Mouse (Mus musculus) kidney, embryonic 14.5 days (tissue): Measurements from ENCODE around the gene Tssc4. TPM values are rescaled to one million over a fixed set of nuclear protein-coding genes. Genes with fewer than 3 reads are reported as not detected.

Source experiments
- ATAC-seq: fragments of 200-750 bp; cut with Nextera tagmentation; 2 replicates; pipeline ENCODE4 v1.8.0; 2017; ENCODE audit warnings: moderate number of reproducible peaks, mild to moderate bottlenecking, moderate TSS enrichment, moderate library complexity; ENCODE audit not compliant: low FRiP score, low TSS enrichment
- H3K27ac ChIP-seq: fragments of 300-500 bp; sonication (generic); 2 replicates; pipeline ENCODE4 v1.5.1; 2014; ENCODE audit warnings: low read depth, mild to moderate bottlenecking, low read length, moderate library complexity, mixed read lengths
- H3K27me3 ChIP-seq: fragments of 300-500 bp; sonication (generic); 2 replicates; pipeline ENCODE4 v1.6.1; 2014; ENCODE audit warnings: mild to moderate bottlenecking, low read length; ENCODE audit not compliant: control insufficient read depth, insufficient read depth
- H3K36me3 ChIP-seq: fragments of 300-500 bp; sonication (generic); 2 replicates; pipeline ENCODE4 v1.6.1; 2014; ENCODE audit warnings: low read length, mixed read lengths; ENCODE audit not compliant: control insufficient read depth, insufficient read depth
- H3K4me1 ChIP-seq: fragments of 300-500 bp; sonication (generic); 2 replicates; pipeline ENCODE4 v1.6.1; 2014; ENCODE audit warnings: low read length, mixed read lengths; ENCODE audit not compliant: control insufficient read depth, insufficient read depth
- H3K4me2 ChIP-seq: fragments of 300-500 bp; sonication (generic); replicated peaks from 2 replicates; pipeline ENCODE4 v1.6.1; 2014; ENCODE audit warnings: low read depth, mild to moderate bottlenecking, low read length
- H3K4me3 ChIP-seq: fragments of 300-500 bp; sonication (generic); 2 replicates; pipeline ENCODE4 v1.5.1; 2014; ENCODE audit warnings: mild to moderate bottlenecking, low read length
- H3K9ac ChIP-seq: fragments of 300-500 bp; sonication (generic); 2 replicates; pipeline ENCODE4 v1.6.1; 2014; ENCODE audit warnings: low read depth, mild to moderate bottlenecking, low read length, moderate library complexity
- H3K9me3 ChIP-seq: fragments of 300-500 bp; sonication (generic); 2 replicates; pipeline ENCODE4 v1.6.1; 2016; ENCODE audit warnings: low read length; ENCODE audit not compliant: control insufficient read depth
- WGBS: fragments of 180-500 bp; shearing (Covaris S2); extraction: QIAGEN DNeasy Blood & Tissue Kit; methylation state at CpG from one replicate; pipeline ENCODE4 v1.1.7; 2014; 5-methylcytosine and 5-hydroxymethylcytosine counted together
- polyA plus RNA-seq: library from polyadenylated mRNA; unstranded; fragments of >200 nt; fragmentation: Nextera tagmentation; extraction: Ambion mirVana; gene quantifications from 2 replicates; pipeline ENCODE4 v1.2.1, GENCODE M21; 2014

Gene Tssc4
- polyA plus RNA-seq, 1 experiment from 2014 or later: 74.4 TPM

DNA sequence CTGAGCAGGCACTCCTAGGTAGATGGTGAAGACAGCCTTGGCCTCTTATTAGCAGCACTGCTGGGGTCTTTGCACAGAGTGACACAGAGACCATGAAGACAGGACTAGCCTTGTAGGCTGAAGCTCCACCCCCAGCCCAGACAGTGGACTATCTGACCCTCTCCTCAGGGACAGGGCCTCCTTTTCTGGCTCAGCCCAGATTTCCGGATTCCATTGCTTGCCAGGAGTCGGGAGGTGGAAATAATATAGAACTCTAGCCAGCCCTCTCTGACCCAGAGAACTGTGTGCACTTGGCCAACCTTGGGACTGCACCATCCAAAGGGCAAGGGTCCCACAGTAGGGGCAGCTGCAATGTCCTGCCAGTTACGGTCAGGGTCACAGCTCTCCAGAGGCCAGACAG lies 27.0 kb upstream of the Tssc4 start:
- Histone ChIP-seq H3K4me2 (no peak overlapping the region), H3K36me3 (no peaks in the 10 kb centered on the region), H3K4me1 (peaks cover 11% of the 10 kb centered on the region; the same call in 1 of the 2 replicates), H3K9ac (no peak overlapping the region), H3K4me3 (no peak overlapping the region), H3K27ac (peak overlapping the region; percentile 51; the same call in 1 of the 2 replicates), H3K27me3 (no peaks in the 10 kb centered on the region), H3K9me3 (no peaks in the 10 kb centered on the region)
- no peak for ATAC-seq
- 63% methylated on average over 3 of the region's 3 CpGs for WGBS

DNA sequence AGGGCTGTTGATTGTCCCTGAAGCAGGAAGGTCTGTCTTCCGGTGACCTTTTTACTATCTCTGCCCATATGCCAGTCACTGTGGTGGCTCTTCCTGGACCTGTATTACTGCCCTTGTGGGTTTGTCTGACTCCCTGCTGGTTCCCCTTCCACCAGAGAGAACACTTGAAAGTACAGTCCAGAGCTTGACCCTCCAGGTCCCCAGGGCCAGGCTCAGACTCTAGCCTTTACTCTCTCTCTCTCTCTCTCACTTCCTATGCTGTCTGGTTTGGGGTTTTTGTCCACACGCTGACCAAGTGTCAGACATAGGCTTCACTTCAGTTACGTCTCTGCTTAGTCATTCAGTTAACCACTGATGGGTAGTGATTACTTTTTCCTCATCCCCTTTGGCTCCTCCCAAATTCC lies 26.1 kb upstream of the Tssc4 start:
- Histone ChIP-seq H3K9ac (no peak overlapping the region), H3K4me1 (peaks cover 11% of the 10 kb centered on the region; the same call in 1 of the 2 replicates), H3K4me3 (no peak overlapping the region), H3K9me3 (no peaks in the 10 kb centered on the region), H3K36me3 (no peaks in the 10 kb centered on the region), H3K27ac (peak overlapping the region; percentile 51; the same call in 1 of the 2 replicates), H3K4me2 (no peak overlapping the region), H3K27me3 (no peaks in the 10 kb centered on the region)
- 87% methylated on average over 3 of the region's 3 CpGs for whole genome bisulfite sequencing
- no peak for ATAC-seq

- ATAC-seq: no peak
- Histone ChIP-seq H3K4me2 (no peak overlapping the region), H3K4me3 (no peak overlapping the region), H3K4me1 (peaks cover 11% of the 10 kb centered on the region; the same call in 1 of the 2 replicates), H3K9me3 (no peaks in the 10 kb centered on the region), H3K27ac (no peak overlapping the region), H3K27me3 (no peaks in the 10 kb centered on the region), H3K36me3 (no peaks in the 10 kb centered on the region), H3K9ac (no peak overlapping the region)
- WGBS: 92% methylated on average over 2 of the region's 2 CpGs
Measured at GRCm38 (mm10) chr7:143044049-143044825, 24.8 kb upstream of the Tssc4 start.

GRCm38 (mm10) chr7:143044826-143045206 lies 24.2 kb upstream of the Tssc4 start:
- Histone ChIP-seq H3K27ac (no peak overlapping the region), H3K4me1 (peaks cover 11% of the 10 kb centered on the region; the same call in 1 of the 2 replicates), H3K9ac (no peak overlapping the region), H3K36me3 (no peaks in the 10 kb centered on the region), H3K27me3 (no peaks in the 10 kb centered on the region), H3K9me3 (no peaks in the 10 kb centered on the region), H3K4me2 (no peak overlapping the region), H3K4me3 (no peak overlapping the region)
- no peak for ATAC-seq

DNA sequence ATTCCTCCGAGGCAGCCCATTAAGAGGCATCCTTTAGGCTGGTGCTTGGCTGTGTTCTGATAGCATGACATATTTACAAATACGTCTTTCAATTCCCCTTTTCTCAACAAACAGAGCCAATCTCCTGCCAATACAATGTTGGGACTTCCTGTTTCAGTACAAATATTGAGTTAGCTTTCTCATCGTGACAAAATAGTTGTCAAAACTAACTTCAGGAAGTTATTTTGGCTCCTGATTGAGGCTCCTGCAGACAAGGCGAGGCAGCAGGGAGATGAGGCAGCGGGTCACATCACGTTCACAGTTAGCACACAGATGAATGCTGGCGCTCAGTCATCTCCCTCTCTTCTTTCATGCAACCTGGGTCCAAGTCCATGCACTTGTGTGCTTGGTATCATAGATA lies 22.7 kb upstream of the Tssc4 start:
- H3K9me3 ChIP-seq: no peaks in the 10 kb centered on the region
- H3K9ac ChIP-seq: no peak overlapping the region
- ATAC-seq: no peak
- no peaks in the 10 kb centered on the region for H3K27me3 ChIP-seq
- H3K27ac ChIP-seq: no peak overlapping the region
- H3K4me1 ChIP-seq: peaks cover 11% of the 10 kb centered on the region; the same call in 1 of the 2 replicates
- no peak overlapping the region for H3K4me2 ChIP-seq
- no peak overlapping the region for H3K4me3 ChIP-seq
- H3K36me3 ChIP-seq: no peaks in the 10 kb centered on the region
- 89% methylated on average over 7 of the region's 7 CpGs for WGBS

- Histone ChIP-seq H3K4me2 (no peak overlapping the region), H3K36me3 (no peaks in the 10 kb centered on the region), H3K27me3 (no peaks in the 10 kb centered on the region), H3K4me1 (peaks cover 8% of the 10 kb centered on the region), H3K4me3 (no peak overlapping the region), H3K27ac (no peak overlapping the region), H3K9me3 (no peaks in the 10 kb centered on the region), H3K9ac (no peak overlapping the region)
- ATAC-seq: no peak
- 84% methylated on average over 3 of the region's 3 CpGs for WGBS
Measured at GRCm38 (mm10) chr7:143049331-143049730, 19.7 kb upstream of the Tssc4 start.

- Histone ChIP-seq H3K4me1 (peaks cover 16% of the 10 kb centered on the region), H3K9ac (no peak overlapping the region), H3K36me3 (0 out of 2 replicates have a peak, but pooled peaks cover 2% of the 10 kb centered on the region), H3K27me3 (no peaks in the 10 kb centered on the region), H3K4me2 (no peak overlapping the region), H3K27ac (no peak overlapping the region), H3K9me3 (no peaks in the 10 kb centered on the region), H3K4me3 (no peak overlapping the region)
- WGBS: 98% methylated on average over 3 of the region's 3 CpGs
- no peak for ATAC-seq
Measured at GRCm38 (mm10) chr7:143049841-143050816, 18.9 kb upstream of the Tssc4 start.

- Histone ChIP-seq H3K4me2 (no peak overlapping the region), H3K27me3 (no peaks in the 10 kb centered on the region), H3K4me1 (peaks cover 23% of the 10 kb centered on the region), H3K4me3 (no peak overlapping the region), H3K9me3 (no peaks in the 10 kb centered on the region), H3K9ac (no peak overlapping the region), H3K27ac (no peak overlapping the region), H3K36me3 (0 out of 2 replicates have a peak, but pooled peaks cover 2% of the 10 kb centered on the region)
- no peak for ATAC-seq
- 53% methylated on average over 2 of the region's 2 CpGs for WGBS
Measured at GRCm38 (mm10) chr7:143051316-143051715, 17.7 kb upstream of the Tssc4 start.
